Mouse (Mus musculus) left cerebral cortex, adult 8-10 months (tissue): ENCODE data around the gene Ttc7b. TPM values are rescaled to one million over a fixed set of nuclear protein-coding genes. Genes with fewer than 3 reads are reported as not detected.

ENCODE experiments used
- DNase-seq, 2 experiments: peaks; one replicate each; pipeline ENCODE4 v3.0.0; 2022; ENCODE audit warnings: low spot score in 2 of 2
- total RNA-seq, 4 experiments: library from RNA; stranded (reverse); gene quantifications; 2 replicates each; pipeline ENCODE4 v1.2.4; 2022

Gene Ttc7b
- total RNA-seq, 4 experiments from 2014 or later = 197 to 225 (median 213) TPM

- DNase-seq = peak in 1 of 2 experiments; percentile 61
These were observed 30.8 kb downstream of the Ttc7b start for GRCm38 (mm10) chr12:100489799-100490198.

GRCm38 (mm10) chr12:100488368-100488767, 32.3 kb downstream of the Ttc7b start:
- no peak for DNase-seq

- no peak for DNase-seq
These were observed 34.4 kb downstream of the Ttc7b start for GRCm38 (mm10) chr12:100486232-100486631.

- no peak for DNase-seq
These were observed 37.6 kb downstream of the Ttc7b start for GRCm38 (mm10) chr12:100483054-100483453.

- DNase-seq = peak in 1 of 2 experiments; percentile 11
These were observed 38.4 kb downstream of the Ttc7b start for GRCm38 (mm10) chr12:100482255-100482654.

GRCm38 (mm10) chr12:100481443-100482026, 39.1 kb downstream of the Ttc7b start:
- DNase-seq = peak in 1 of 2 experiments; percentile 28

- DNase-seq = peak in 1 of 2 experiments; percentile 76
These were observed 39.8 kb downstream of the Ttc7b start for GRCm38 (mm10) chr12:100480642-100481442.

- no peak for DNase-seq
These were observed 40.6 kb downstream of the Ttc7b start for GRCm38 (mm10) chr12:100479892-100480621.

GRCm38 (mm10) chr12:100479270-100479869, 41.3 kb downstream of the Ttc7b start:
- DNase-seq = no peak

- DNase-seq = no peak
These were observed 42.0 kb downstream of the Ttc7b start for GRCm38 (mm10) chr12:100478615-100479014.

- DNase-seq = no peak
These were observed 42.5 kb downstream of the Ttc7b start for GRCm38 (mm10) chr12:100478151-100478550.

- DNase-seq = peak in 1 of 2 experiments; percentile 63
These were observed 43.2 kb downstream of the Ttc7b start for GRCm38 (mm10) chr12:100477474-100477873.

GRCm38 (mm10) chr12:100476351-100476750, 44.3 kb downstream of the Ttc7b start:
- DNase-seq = no peak

- DNase-seq = no peak
These were observed 45.1 kb downstream of the Ttc7b start for GRCm38 (mm10) chr12:100475489-100475888.

GRCm38 (mm10) chr12:100474661-100475321, 45.8 kb downstream of the Ttc7b start:
- no peak for DNase-seq

GRCm38 (mm10) chr12:100470295-100470694, 50.3 kb downstream of the Ttc7b start:
- DNase-seq = no peak

GRCm38 (mm10) chr12:100469503-100470293, 50.9 kb downstream of the Ttc7b start:
- DNase-seq = peak in 1 of 2 experiments; percentile 20

- DNase-seq = no peak
These were observed 55.4 kb downstream of the Ttc7b start for GRCm38 (mm10) chr12:100465101-100465715.

- no peak for DNase-seq
These were observed 62.9 kb downstream of the Ttc7b start for GRCm38 (mm10) chr12:100457701-100458100.
